Comparison of ENCODE assay signal across 17 mouse cellular contexts in genomic region chr15:79219572-79219971, GRCm38 (mm10). TPM values are rescaled to one million over a fixed set of nuclear protein-coding genes. Genes with fewer than 3 reads are reported as not detected.
DNase-seq lines count a peak whose midpoint lies in the region; ATAC-seq and TF ChIP-seq lines count a peak whose summit lies in the region.
"Had no signal": no experiment of that assay in that cellular context is flagged by ENCODE, and none has a peak within 500 bp of the region (broad histone marks: within the 10 kb centered on the region; RNA-seq: fewer than 3 reads in every experiment).

No protein-coding gene starts in this region.

- H3K4me2 ChIP-seq in heart, embryonic 13.5 days: no peak overlapping the region
- no peak overlapping the region for H3K4me2 ChIP-seq in lung, postnatal 0 days (replicated peaks; ENCODE audit: low read depth, low read length)
- H3K4me2 ChIP-seq: limb, embryonic 15.5 days; midbrain, embryonic 15.5 days had no signal

- intact Hi-C loops in heart, postnatal 14 days (cut with DNase I): no loop called here

- no peaks in the 10 kb centered on the region for H3K36me3 ChIP-seq in heart, embryonic 13.5 days
- H3K36me3 ChIP-seq in lung, postnatal 0 days (ENCODE audit: insufficient read depth, low read length): no peaks in the 10 kb centered on the region
- H3K36me3 ChIP-seq: limb, embryonic 15.5 days; midbrain, embryonic 15.5 days had no signal

- H3K27me3 ChIP-seq in heart, embryonic 13.5 days (replicated peaks): peaks cover 17% of the 10 kb centered on the region; the same call in 1 of the 2 replicates
- H3K27me3 ChIP-seq in lung, postnatal 0 days (replicated peaks; ENCODE audit: insufficient read depth, low read length): no peaks in the 10 kb centered on the region
- H3K27me3 ChIP-seq: midbrain, embryonic 15.5 days had no signal

- TF ChIP-seq CTCF in lung, postnatal 0 days (IDR thresholded peaks at IDR 0.05): no peak
- no peak for TF ChIP-seq CTCF in lung, adult 2 months (IDR thresholded peaks at IDR 0.05; ENCODE audit: insufficient read depth, low read length)

- H3K27ac ChIP-seq in heart, embryonic 13.5 days (replicated peaks): no peak overlapping the region
- no peak overlapping the region for H3K27ac ChIP-seq in lung, postnatal 0 days (ENCODE audit: low read length)
- H3K27ac ChIP-seq: limb, embryonic 15.5 days; midbrain, embryonic 15.5 days had no signal

- DNase-seq in heart, postnatal 14 days: no peak
- no peak for DNase-seq in lung, postnatal 0 days (ENCODE audit: low spot score)
- DNase-seq in lung, adult 2 months: no peak
- DNase-seq in kidney, postnatal 10 days: peak; percentile 74
- peak; percentile 36 for DNase-seq in retina, postnatal 1 day
- DNase-seq in layer of hippocampus, adult 11-12 months (ENCODE audit: low spot score): no peak
- DNase-seq in heart, adult 11 months: no peak
- DNase-seq: cerebellum, adult 11-12 months; lung, postnatal 10 days; right cerebral cortex, postnatal 4 days had no signal

- H3K4me3 ChIP-seq in heart, embryonic 13.5 days: no peak overlapping the region
- H3K4me3 ChIP-seq in lung, postnatal 0 days (ENCODE audit: low read depth, low read length): no peak overlapping the region
- no peak overlapping the region for H3K4me3 ChIP-seq in lung, adult 2 months (replicated peaks; ENCODE audit: extremely low read depth, low read depth, low read length)
- H3K4me3 ChIP-seq: limb, embryonic 15.5 days; midbrain, embryonic 15.5 days had no signal

- ATAC-seq in heart, embryonic 13.5 days (ENCODE audit: extremely low read depth, insufficient number of reproducible peaks, low FRiP score, low TSS enrichment): no peak
- 0 out of 2 replicates have a peak, but pooled peaks have one; percentile 21 for ATAC-seq in lung, postnatal 0 days
- ATAC-seq: intestine, embryonic 16.5 days; midbrain, embryonic 15.5 days had no signal

- no peak for TF ChIP-seq EP300 in lung, postnatal 0 days (IDR thresholded peaks at IDR 0.05)

- WGBS in heart, embryonic 13.5 days: 0% methylated on average over 1 of the region's 1 CpGs
- 0% methylated on average over 1 of the region's 1 CpGs for WGBS in lung, postnatal 0 days
- 7% methylated on average over 1 of the region's 1 CpGs for WGBS in lung, adult 2 months

- TF ChIP-seq POLR2A in lung, adult 2 months (IDR thresholded peaks at IDR 0.05; ENCODE audit: borderline replicate concordance, extremely low read depth, low read depth, low read length): no peak

- 0 out of 2 replicates have a peak, but pooled peaks cover 4% of the 10 kb centered on the region for H3K4me1 ChIP-seq in heart, embryonic 13.5 days
- no peaks in the 10 kb centered on the region for H3K4me1 ChIP-seq in lung, postnatal 0 days (ENCODE audit: insufficient read depth, low read depth, low read length)
- H3K4me1 ChIP-seq in lung, adult 2 months (ENCODE audit: control insufficient read depth, insufficient read depth, low read length): no peaks in the 10 kb centered on the region
- H3K4me1 ChIP-seq: limb, embryonic 15.5 days had no signal

- 0 out of 2 replicates have a peak overlapping the region, but pooled peaks have one; percentile 47 for H3K9ac ChIP-seq in heart, embryonic 13.5 days
- H3K9ac ChIP-seq in lung, postnatal 0 days (replicated peaks; ENCODE audit: low read depth): no peak overlapping the region
- H3K9ac ChIP-seq: limb, embryonic 15.5 days; midbrain, embryonic 15.5 days had no signal

- H3K9me3 ChIP-seq in heart, embryonic 13.5 days: no peaks in the 10 kb centered on the region
- H3K9me3 ChIP-seq in lung, postnatal 0 days (ENCODE audit: low read length): no peaks in the 10 kb centered on the region
- H3K9me3 ChIP-seq: limb, embryonic 15.5 days; midbrain, embryonic 15.5 days had no signal

RNA-seq across cellular contexts. Expression of gene Pick1, which starts 9.4 kb away (rescaled TPM):
- polyA plus RNA-seq in heart, embryonic 13.5 days (2015; fragmentation: Nextera tagmentation; extraction: Ambion mirVana): 32.4 and 33.4 TPM in 2 replicates
- total RNA-seq in heart, postnatal 14 days (2021): 10 to 100 TPM; 22.4 to 23.2 TPM
- 22.0 and 22.2 TPM in 2 replicates for polyA plus RNA-seq in lung, postnatal 0 days (2015; fragmentation: Nextera tagmentation; extraction: Ambion mirVana)
- polyA plus RNA-seq in lung, adult 2 months (2012; rRNA removed): 21.2 and 25.9 TPM in 2 replicates

RNA-seq across cellular contexts. Expression of gene Gm49486, which starts 9.6 kb away (rescaled TPM):
- polyA plus RNA-seq in heart, embryonic 13.5 days (2015; fragmentation: Nextera tagmentation; extraction: Ambion mirVana): 0.35 and 0.78 TPM in 2 replicates
- total RNA-seq in heart, postnatal 14 days (2021): under 1 TPM; 0.76 to 0.98 TPM
- 0.16 and 0.31 TPM in 2 replicates for polyA plus RNA-seq in lung, postnatal 0 days (2015; fragmentation: Nextera tagmentation; extraction: Ambion mirVana)
- polyA plus RNA-seq in lung, adult 2 months (2012; rRNA removed): 0.11 and 0.22 TPM in 2 replicates
- total RNA-seq: common myeloid progenitor, adult 5-6 weeks had no signal

RNA-seq across cellular contexts. Expression of gene Slc16a8, which starts 35.0 kb away (rescaled TPM):
- polyA plus RNA-seq in heart, embryonic 13.5 days (2015; fragmentation: Nextera tagmentation; extraction: Ambion mirVana): 0.27 and 0.34 TPM in 2 replicates
- total RNA-seq in heart, postnatal 14 days (2021): under 1 TPM; 0.19 to 0.29 TPM
- polyA plus RNA-seq in lung, postnatal 0 days (2015; fragmentation: Nextera tagmentation; extraction: Ambion mirVana): 0.07 and 0.13 TPM in 2 replicates
- polyA plus RNA-seq in lung, adult 2 months (2012; rRNA removed): 0.37 and 0.52 TPM in 2 replicates
- total RNA-seq: common myeloid progenitor, adult 5-6 weeks had no signal
- polyA plus RNA-seq: intestine, embryonic 16.5 days had no signal

RNA-seq across cellular contexts. Expression of gene Sox10, which starts 54.5 kb away (rescaled TPM):
- polyA plus RNA-seq in heart, embryonic 13.5 days (2015; fragmentation: Nextera tagmentation; extraction: Ambion mirVana): 0.42 and 0.44 TPM in 2 replicates
- total RNA-seq in heart, postnatal 14 days (2021): 1 to 10 TPM; 1.6 to 1.8 TPM
- 0.11 and 0.31 TPM in 2 replicates for polyA plus RNA-seq in lung, postnatal 0 days (2015; fragmentation: Nextera tagmentation; extraction: Ambion mirVana)
- 1.4 and 3.6 TPM in 2 replicates for polyA plus RNA-seq in lung, adult 2 months (2012; rRNA removed)
- total RNA-seq: common myeloid progenitor, adult 5-6 weeks; MEL had no signal
- polyA plus RNA-seq: C2C12 had no signal

Comparison
In these comparisons a context has a peak if more than half of its experiments do, and no peak if none do; other contexts are left out.
1. DNase-seq: peak in kidney, postnatal 10 days (single experiment) and retina, postnatal 1 day (single experiment); none in heart, postnatal 14 days (0 of 2), lung, postnatal 0 days (single experiment), lung, adult 2 months (single experiment), layer of hippocampus, adult 11-12 months (single experiment) and heart, adult 11 months (single experiment).